Mouse (Mus musculus): Measurements from ENCODE around the gene Gm9573.

The Gm9573 gene

GRCm38 (mm10) chr17:35626537-35626936 lies at the start of gene Gm9573:
TSS of gene Gm9573 (minus strand) at chr17:35626637.
- DNase-seq (ENCODE audit: low read depth, low spot score) = no peak

- DNase-seq (ENCODE audit: low read depth, low spot score) = peak; percentile 91
Observed at GRCm38 (mm10) chr17:35673416-35674035, 47.1 kb upstream of the Gm9573 start, which contains the start of gene Gtf2h4. TSS of gene Gtf2h4 (minus strand) at chr17:35673739.

GRCm38 (mm10) chr17:35672527-35672926 lies 46.1 kb upstream of the Gm9573 start:
- DNase-seq (ENCODE audit: low read depth, low spot score) = no peak

DNA sequence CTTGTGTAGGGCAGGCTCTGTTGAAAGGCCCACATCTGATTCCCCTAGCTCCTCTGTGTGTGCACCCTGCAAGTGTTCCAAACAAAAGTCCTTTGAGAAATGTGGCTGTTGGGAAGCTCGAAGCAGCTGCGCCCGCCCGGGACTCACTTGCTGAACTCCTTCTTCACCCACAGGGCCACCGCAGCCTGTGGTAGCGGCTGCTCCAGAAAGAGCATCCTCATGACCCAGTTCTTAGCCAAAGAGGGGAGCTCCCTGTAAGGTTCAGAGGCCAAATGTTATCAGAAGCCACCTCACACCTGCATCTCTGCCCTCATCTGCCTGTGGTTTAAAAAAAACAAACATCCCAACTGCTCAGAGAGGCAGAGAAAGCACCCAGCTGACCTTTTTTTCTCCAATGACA lies 45.4 kb upstream of the Gm9573 start:
- DNase-seq (ENCODE audit: low read depth, low spot score) = no peak

DNA sequence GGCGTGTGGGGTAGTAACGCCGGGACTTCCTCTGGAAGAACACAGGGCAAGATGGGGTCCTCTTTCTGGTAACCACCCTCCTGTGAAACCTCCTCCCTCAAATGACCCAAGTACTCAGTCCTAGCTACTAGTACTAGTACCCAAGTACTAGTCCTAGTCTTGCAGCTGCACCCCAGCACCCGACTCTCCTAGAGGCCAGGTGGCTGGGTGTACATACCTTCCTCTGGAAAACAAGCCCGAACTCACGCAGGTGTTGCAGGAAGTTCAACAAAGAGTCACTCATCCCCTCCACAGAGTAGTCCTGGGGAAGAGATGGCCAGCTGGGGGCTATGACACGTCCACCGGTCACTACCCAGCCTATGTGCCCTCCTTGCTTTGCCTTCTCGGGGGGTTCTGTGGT lies 43.3 kb upstream of the Gm9573 start:
- DNase-seq (ENCODE audit: low read depth, low spot score) = no peak

GRCm38 (mm10) chr17:35667334-35668065 lies 41.1 kb upstream of the Gm9573 start, which contains the start of gene Vars2:
TSS of gene Vars2 (minus strand) at chr17:35667592.
- peak; percentile 97 for DNase-seq (ENCODE audit: low read depth, low spot score)

- peak; percentile 53 for DNase-seq (ENCODE audit: low read depth, low spot score)
Observed at GRCm38 (mm10) chr17:35666851-35667256, 40.4 kb upstream of the Gm9573 start.

- no peak for DNase-seq (ENCODE audit: low read depth, low spot score)
Observed at GRCm38 (mm10) chr17:35665957-35666515, 39.6 kb upstream of the Gm9573 start.

DNA sequence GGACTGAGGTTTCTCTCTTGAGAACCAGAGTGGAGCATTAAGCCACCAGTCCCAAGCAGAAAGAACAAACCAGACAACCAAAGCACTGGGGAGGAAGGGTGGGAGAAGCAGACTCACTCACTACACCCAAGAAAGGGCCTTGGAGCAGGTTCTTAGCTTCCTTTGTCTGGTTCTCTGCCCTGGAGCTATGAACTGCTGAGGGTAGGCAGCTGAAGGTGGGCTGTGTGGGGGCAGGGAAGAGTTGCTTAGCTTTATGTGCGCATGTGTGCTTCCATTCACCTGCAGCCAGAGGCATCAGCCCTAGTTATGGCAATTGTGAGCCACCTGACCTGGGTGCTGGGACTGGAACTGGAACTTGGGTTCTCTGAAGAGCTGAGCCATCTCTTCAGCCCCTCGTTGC lies 26.6 kb upstream of the Gm9573 start:
- DNase-seq (ENCODE audit: low read depth, low spot score) = no peak

GRCm38 (mm10) chr17:35649429-35649828 lies 23.0 kb upstream of the Gm9573 start:
- no peak for DNase-seq (ENCODE audit: low read depth, low spot score)

- DNase-seq (ENCODE audit: low read depth, low spot score) = no peak
Observed at GRCm38 (mm10) chr17:35643609-35644236, 17.3 kb upstream of the Gm9573 start, which contains the start of gene Mucl3. TSS of gene Mucl3 (minus strand) at chr17:35643695.

DNA sequence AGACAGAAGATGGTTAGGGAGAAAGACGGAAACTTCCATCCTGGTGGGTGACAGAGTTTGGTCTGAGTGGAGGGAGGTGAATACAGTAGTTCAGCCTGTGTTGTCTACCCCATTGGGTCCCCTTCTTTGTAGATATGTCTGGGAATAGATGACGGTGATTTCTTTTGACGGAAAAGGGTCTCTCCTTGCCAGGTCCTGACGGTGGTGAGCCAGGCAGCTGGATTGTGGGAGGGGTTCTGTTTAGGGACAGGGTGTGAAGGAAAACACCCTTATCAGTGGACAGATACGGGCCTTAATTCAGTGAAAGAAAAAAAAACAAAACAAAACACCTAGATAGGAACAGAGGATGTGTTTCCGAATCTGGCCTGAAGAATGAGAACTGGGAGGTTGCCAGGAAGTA lies 12.9 kb upstream of the Gm9573 start:
- DNase-seq (ENCODE audit: low read depth, low spot score) = no peak

- peak; percentile 66 for DNase-seq (ENCODE audit: low read depth, low spot score)
Observed at GRCm38 (mm10) chr17:35638475-35639190, 12.2 kb upstream of the Gm9573 start.

GRCm38 (mm10) chr17:35636363-35636762 lies 9.9 kb upstream of the Gm9573 start:
- peak; percentile 14 for DNase-seq (ENCODE audit: low read depth, low spot score)

- DNase-seq (ENCODE audit: low read depth, low spot score) = peak; percentile 81
Observed at GRCm38 (mm10) chr17:35635699-35636111, 9.3 kb upstream of the Gm9573 start.

DNA sequence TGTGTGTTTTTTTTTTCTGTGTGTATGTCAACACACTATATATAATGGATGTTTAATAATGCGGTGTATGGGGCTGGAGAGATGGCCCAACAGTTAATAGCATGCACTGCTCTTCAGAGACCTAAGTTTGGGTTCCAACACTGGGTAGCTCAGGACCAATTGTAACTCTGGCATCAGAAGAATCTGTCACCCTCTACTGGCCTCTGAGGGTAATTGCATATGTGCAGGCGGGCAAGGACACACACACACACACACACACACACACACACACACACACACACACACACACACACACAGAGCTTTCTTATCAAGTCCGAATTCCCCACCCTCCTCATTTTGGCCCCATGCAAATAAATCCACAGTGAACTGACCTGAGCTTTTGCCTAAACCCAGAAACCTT lies 8.8 kb upstream of the Gm9573 start:
- no peak for DNase-seq (ENCODE audit: low read depth, low spot score)

DNA sequence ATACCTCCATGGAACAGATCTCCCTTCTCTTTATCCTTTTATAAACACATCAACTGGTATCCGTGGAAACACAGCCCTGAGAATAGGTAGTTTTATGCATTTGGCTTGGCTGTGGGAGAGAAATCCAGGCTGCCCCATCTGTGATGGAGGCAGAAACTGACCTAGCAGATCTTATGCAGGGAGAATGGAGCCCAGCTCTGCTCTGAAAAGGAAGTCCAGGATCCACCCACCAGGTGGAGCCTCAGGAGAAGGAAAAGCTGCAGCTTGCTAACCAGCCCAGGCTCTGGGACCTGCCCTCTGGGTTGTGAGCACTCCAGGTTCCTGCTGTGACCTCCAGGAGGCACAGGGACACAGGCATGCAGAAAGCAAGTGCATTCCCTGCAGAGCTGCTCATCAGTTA lies 7.6 kb upstream of the Gm9573 start:
- peak; percentile 28 for DNase-seq (ENCODE audit: low read depth, low spot score)

- no peak for DNase-seq (ENCODE audit: low read depth, low spot score)
Observed at GRCm38 (mm10) chr17:35617127-35617526, 9.3 kb downstream of the Gm9573 start.

DNA sequence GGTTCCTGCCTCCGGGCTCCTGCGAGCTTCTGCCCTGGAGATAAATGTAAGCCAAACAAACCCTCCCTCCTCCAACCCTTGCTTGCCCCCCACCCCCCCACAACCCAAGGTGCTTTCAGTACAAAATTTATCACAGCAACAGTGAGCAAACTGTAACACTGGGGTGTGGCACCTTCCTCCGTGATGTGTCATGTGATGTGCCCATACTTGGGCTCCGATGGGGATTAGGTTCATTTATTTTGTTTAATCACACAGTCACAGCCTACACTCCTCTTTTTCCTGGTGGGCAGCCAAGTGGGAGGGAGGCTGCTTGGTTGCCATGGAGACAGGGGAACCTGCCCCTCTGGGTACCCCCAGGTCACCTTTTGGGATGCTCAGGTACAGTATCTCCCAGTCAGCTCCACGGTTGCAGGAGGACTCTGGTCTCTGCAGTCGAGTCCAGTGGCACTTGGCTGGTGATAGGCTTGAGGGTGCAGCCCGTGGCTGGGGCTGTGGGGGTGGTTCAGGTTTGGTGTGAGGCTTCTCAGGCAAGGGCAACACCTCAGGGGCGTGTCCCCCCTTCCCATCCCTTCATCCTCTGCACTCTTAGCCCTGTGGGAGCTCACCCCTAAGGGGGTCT lies 24.6 kb downstream of the Gm9573 start:
- no peak for DNase-seq (ENCODE audit: low read depth, low spot score)

DNA sequence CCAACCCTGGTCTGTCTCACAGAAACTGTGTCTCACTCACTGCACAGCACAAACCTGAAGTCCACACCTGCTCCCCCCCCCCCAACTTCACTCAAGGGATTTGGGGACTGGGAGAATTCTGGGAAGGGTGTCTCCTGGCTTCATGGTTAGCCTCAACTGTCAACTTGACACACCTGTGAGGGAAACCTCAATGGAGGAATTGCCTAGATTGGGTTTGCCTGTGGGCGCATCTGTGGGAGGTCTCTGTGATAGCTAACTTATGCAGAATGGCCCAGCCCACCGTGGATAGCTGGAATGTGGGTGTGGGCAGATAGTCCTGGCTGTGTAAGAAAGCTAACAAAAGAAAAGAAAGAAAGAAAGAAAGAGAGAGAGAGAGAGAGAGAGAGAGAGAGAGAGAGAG lies 25.2 kb downstream of the Gm9573 start, which contains the start of gene Sfta2:
Sfta2 (plus strand) TSS at position 301 of the 400 bp plus-strand sequence.
- no peak for DNase-seq (ENCODE audit: low read depth, low spot score)

DNA sequence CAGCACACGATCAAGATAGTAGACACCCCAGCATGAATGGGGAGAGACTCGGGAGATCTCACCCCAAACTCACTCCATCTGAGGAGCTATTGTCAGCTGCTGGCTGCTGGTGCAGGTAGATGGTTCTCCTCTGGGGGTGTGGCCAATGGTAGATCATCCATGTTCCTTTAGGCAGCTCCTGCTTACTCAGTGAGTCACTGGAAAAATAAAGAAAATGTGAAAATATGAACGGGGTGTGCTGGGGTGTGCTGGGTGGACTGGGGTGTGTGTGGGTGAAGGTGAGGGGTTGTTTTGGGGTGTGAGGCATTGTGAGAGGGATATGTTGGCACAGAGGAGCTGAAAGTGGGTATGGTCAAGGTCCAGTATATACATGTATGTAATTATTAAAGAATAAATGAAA lies 29.0 kb downstream of the Gm9573 start:
- DNase-seq (ENCODE audit: low read depth, low spot score) = no peak
